Mouse (Mus musculus) limb, embryonic 15.5 days (tissue): ENCODE measurements around the gene Ndufa13. TPM values are rescaled to one million over a fixed set of nuclear protein-coding genes. Genes with fewer than 3 reads are reported as not detected.

Source experiments
- ATAC-seq: fragments of 200-750 bp; cut with Nextera tagmentation; 2 replicates; pipeline ENCODE4 v1.8.0; 2017; ENCODE audit warnings: low read depth, moderate TSS enrichment; ENCODE audit not compliant: insufficient number of reproducible peaks, low FRiP score, low TSS enrichment
- H3K27ac ChIP-seq: fragments of 300-500 bp; sonication (generic); 2 replicates; pipeline ENCODE4 v1.5.1; 2015; ENCODE audit warnings: moderate library complexity, mild to moderate bottlenecking, inconsistent platforms
- H3K27me3 ChIP-seq: fragments of 300-500 bp; sonication (generic); 2 replicates; pipeline ENCODE4 v1.6.1; 2015; ENCODE audit warnings: inconsistent platforms
- H3K36me3 ChIP-seq: fragments of 300-500 bp; sonication (generic); 2 replicates; pipeline ENCODE4 v1.6.1; 2015; ENCODE audit warnings: inconsistent platforms
- H3K4me1 ChIP-seq: fragments of 300-500 bp; sonication (generic); 2 replicates; pipeline ENCODE4 v1.6.1; 2015; ENCODE audit warnings: inconsistent platforms
- H3K4me2 ChIP-seq: fragments of 300-500 bp; sonication (generic); 2 replicates; pipeline ENCODE4 v1.6.1; 2015; ENCODE audit warnings: mild to moderate bottlenecking, inconsistent platforms
- H3K4me3 ChIP-seq: fragments of 300-500 bp; sonication (generic); 2 replicates; pipeline ENCODE4 v1.5.1; 2015; ENCODE audit warnings: mild to moderate bottlenecking, inconsistent platforms
- H3K9ac ChIP-seq: fragments of 300-500 bp; sonication (generic); 2 replicates; pipeline ENCODE4 v1.6.1; 2015; ENCODE audit warnings: inconsistent platforms
- H3K9me3 ChIP-seq: fragments of 300-500 bp; sonication (generic); 2 replicates; pipeline ENCODE4 v1.6.1; 2016; ENCODE audit warnings: inconsistent platforms
- WGBS: fragments of 180-500 bp; shearing (Covaris S2); methylation state at CpG from one replicate; pipeline ENCODE4 v1.1.7; 2015; 5-methylcytosine and 5-hydroxymethylcytosine counted together
- polyA plus RNA-seq: library from polyadenylated mRNA; unstranded; fragments of >200 nt; fragmentation: Nextera tagmentation; extraction: Ambion mirVana; gene quantifications from 2 replicates; pipeline ENCODE4 v1.2.1, GENCODE M21; 2015

Gene Ndufa13
- polyA plus RNA-seq, 1 experiment from 2014 or later = 168 TPM

GRCm38 (mm10) chr8:69876097-69876496, 26.3 kb downstream of the Ndufa13 start:
- H3K27me3 ChIP-seq = peaks cover 45% of the 10 kb centered on the region
- ATAC-seq = no peak
- WGBS = 37% methylated on average over 10 of the region's 10 CpGs
- no peak overlapping the region for H3K9ac ChIP-seq
- no peak overlapping the region for H3K4me2 ChIP-seq
- H3K36me3 ChIP-seq = no peaks in the 10 kb centered on the region
- no peak overlapping the region for H3K4me3 ChIP-seq
- H3K4me1 ChIP-seq = peaks cover 21% of the 10 kb centered on the region
- H3K27ac ChIP-seq = no peak overlapping the region
- H3K9me3 ChIP-seq = no peaks in the 10 kb centered on the region

DNA sequence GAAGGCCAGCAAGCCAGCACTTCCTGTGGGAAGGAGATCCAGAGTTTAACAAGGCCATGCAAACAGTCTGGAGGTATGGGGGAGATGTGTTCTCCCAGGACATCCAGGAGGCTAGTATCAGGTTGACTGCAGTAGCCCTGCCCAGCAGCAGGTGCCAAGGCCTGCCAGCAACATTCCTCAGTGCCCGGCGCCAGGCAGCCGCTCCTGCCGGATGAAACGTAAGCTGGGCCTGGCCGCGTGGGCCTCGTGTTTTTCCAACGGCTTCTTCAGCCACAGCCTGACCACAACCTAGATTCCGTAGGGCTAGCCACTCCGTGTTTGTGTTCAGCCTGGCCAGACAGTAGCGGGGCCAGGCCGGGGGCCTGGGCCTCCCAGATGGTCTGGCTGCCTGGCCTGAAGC, 27.7 kb downstream of the Ndufa13 start:
- no peaks in the 10 kb centered on the region for H3K9me3 ChIP-seq
- peaks cover 16% of the 10 kb centered on the region; the same call in 1 of the 2 replicates for H3K4me1 ChIP-seq
- WGBS = 76% methylated on average over 13 of the region's 13 CpGs
- H3K27ac ChIP-seq = no peak overlapping the region
- H3K4me3 ChIP-seq = no peak overlapping the region
- H3K4me2 ChIP-seq = no peak overlapping the region
- no peak for ATAC-seq
- H3K36me3 ChIP-seq = no peaks in the 10 kb centered on the region
- H3K9ac ChIP-seq = no peak overlapping the region
- peaks cover 31% of the 10 kb centered on the region for H3K27me3 ChIP-seq

DNA sequence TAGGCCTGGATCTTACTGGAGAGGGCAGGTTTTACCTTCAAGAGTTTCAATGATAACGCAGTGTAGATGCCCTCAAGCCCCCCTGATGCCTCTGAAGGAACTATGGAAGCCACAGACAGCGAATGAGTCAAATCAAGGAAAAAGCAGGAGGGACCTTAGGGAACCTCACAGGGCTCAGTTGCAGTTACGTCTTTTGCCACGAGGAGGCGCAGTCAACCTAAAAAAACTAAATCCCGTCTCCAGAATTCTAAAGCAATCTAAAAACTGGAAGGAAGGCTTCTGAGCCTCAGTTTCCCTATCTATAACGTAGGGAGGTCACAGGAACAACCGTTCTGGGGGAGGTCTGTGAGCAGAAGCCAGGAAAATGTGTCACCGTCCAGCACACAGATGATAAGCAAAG, 28.2 kb downstream of the Ndufa13 start:
- no peaks in the 10 kb centered on the region for H3K36me3 ChIP-seq
- WGBS = 10% methylated on average over 9 of the region's 9 CpGs
- no peaks in the 10 kb centered on the region for H3K9me3 ChIP-seq
- H3K4me3 ChIP-seq = no peak overlapping the region
- no peak overlapping the region for H3K9ac ChIP-seq
- H3K27ac ChIP-seq = no peak overlapping the region
- H3K4me2 ChIP-seq = no peak overlapping the region
- no peak for ATAC-seq
- H3K4me1 ChIP-seq = peaks cover 16% of the 10 kb centered on the region; the same call in 1 of the 2 replicates
- peaks cover 26% of the 10 kb centered on the region for H3K27me3 ChIP-seq

DNA sequence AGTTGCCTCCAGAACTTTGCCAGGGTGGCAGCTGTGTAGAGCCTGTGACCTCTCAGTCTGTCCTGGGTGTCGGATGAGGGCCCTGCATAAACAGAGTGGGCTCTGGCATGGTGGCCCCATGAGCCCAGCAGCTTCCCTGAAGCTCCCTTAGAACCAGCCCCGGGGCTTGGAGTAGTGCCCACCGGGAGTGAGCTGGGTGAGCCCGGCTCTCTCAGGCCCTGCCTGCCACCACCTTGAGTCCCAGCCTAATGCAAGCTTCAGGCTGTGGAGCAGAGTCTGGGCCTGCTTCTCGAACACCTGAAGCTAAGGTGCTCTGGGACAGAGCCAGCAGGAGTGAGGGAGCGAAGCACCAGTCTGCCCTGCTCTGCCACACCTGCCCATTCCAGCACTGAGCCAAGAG, 31.5 kb downstream of the Ndufa13 start:
- Histone ChIP-seq H3K4me2 (no peak overlapping the region), H3K36me3 (no peaks in the 10 kb centered on the region), H3K27me3 (no peaks in the 10 kb centered on the region), H3K9ac (no peak overlapping the region), H3K9me3 (no peaks in the 10 kb centered on the region), H3K4me3 (no peak overlapping the region), H3K4me1 (peaks cover 4% of the 10 kb centered on the region; the same call in 1 of the 2 replicates), H3K27ac (no peak overlapping the region)
- no peak for ATAC-seq
- 84% methylated on average over 6 of the region's 6 CpGs for WGBS

DNA sequence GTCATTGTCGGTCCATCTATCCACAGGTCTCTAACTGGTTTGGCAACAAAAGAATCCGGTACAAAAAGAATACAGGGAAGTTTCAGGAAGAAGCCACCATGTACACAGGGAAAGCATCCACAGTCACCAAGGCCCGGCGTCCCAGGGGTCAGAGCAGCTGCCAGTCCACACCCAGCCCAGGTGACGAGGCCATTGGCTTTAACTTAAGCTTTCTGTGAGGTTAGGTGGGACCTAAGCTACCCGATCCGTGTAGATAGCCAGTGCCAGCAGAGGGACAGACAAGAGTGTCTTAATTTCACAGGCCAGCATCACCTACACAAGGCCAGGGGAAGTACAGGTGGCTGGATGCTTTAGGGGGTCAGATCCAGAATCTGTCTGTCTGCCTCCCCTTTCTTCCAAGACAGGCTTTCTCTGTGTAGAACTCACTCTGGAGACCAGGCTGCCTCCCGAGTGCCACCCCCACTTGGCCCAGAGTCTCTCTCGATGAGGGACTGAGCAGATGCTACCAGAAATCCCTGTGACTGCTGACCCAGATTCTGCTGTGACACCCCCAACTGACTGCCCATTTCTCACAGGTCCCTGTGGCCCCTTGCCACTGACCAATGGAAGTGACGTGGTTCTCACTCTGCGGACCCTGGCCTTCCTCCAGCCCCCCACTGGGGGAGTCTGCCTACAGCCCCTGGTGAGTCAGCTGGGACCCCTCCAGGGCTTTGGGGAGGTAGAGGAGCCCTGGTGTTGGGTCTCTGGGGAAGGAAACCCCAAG, 32.2 kb downstream of the Ndufa13 start:
- H3K27me3 ChIP-seq = no peaks in the 10 kb centered on the region
- H3K9ac ChIP-seq = no peak overlapping the region
- no peak overlapping the region for H3K4me2 ChIP-seq
- H3K36me3 ChIP-seq = no peaks in the 10 kb centered on the region
- H3K9me3 ChIP-seq = no peaks in the 10 kb centered on the region
- ATAC-seq = no peak
- H3K4me1 ChIP-seq = peaks cover 4% of the 10 kb centered on the region; the same call in 1 of the 2 replicates
- H3K27ac ChIP-seq = no peak overlapping the region
- no peak overlapping the region for H3K4me3 ChIP-seq
- 80% methylated on average over 11 of the region's 11 CpGs for WGBS

- no peak overlapping the region for H3K9ac ChIP-seq
- no peaks in the 10 kb centered on the region for H3K27me3 ChIP-seq
- H3K4me1 ChIP-seq = no peaks in the 10 kb centered on the region
- WGBS = 64% methylated on average over 5 of the region's 5 CpGs
- H3K27ac ChIP-seq = no peak overlapping the region
- H3K9me3 ChIP-seq = no peaks in the 10 kb centered on the region
- H3K36me3 ChIP-seq = no peaks in the 10 kb centered on the region
- no peak for ATAC-seq
- no peak overlapping the region for H3K4me3 ChIP-seq
- no peak overlapping the region for H3K4me2 ChIP-seq
Measured at GRCm38 (mm10) chr8:69867696-69868326, 34.5 kb downstream of the Ndufa13 start.

DNA sequence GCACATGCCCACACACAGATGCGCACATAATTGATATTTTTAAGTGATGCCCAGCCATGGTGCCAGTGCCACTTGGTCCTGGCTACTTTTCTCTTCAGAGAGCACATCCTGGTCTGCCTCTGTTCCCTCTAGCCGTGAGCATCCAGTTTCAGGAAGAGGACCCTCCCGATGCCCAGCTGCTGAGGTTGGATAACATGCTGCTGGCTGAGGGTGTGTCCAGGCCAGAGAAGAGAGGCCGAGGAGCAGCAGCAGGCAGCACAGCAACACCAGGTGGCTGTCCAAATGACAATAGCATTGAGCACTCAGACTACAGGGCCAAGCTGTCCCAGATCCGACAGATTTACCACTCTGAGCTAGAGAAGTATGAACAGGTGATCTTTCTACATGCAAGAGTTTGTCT, 38.2 kb downstream of the Ndufa13 start:
- Histone ChIP-seq H3K9ac (no peak overlapping the region), H3K36me3 (no peaks in the 10 kb centered on the region), H3K27me3 (no peaks in the 10 kb centered on the region), H3K27ac (no peak overlapping the region), H3K4me1 (no peaks in the 10 kb centered on the region), H3K4me2 (no peak overlapping the region), H3K9me3 (no peaks in the 10 kb centered on the region), H3K4me3 (no peak overlapping the region)
- 72% methylated on average over 5 of the region's 5 CpGs for WGBS
- no peak for ATAC-seq

DNA sequence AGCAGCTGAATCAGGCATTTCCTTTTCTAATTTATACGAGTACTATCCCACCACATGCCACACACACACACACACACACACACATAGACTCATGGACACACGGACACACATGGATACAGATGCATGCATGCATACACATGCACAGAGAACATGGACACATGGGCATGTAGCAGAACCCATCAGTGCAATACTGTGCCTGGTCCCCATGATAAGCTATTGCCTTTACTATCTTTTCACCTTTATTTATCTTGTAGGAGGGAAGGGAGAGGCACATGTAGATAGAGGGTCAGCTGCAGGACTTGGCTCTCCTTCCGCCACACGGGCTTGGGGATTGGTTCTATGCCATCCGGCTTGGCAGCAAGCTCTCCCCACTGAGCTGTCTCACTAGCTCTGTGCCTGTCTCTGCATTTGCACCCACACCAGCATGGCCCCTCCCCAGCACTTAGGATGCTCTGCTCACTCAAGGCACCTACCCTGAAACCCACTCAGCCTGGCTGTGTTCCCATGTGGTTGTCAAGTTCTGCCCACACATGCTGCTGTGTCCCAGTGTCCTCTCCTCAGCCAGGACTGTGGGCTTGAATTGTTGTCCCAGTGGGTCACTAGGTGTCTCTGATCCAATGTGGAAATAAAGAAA, 38.9 kb downstream of the Ndufa13 start:
- Histone ChIP-seq H3K4me3 (no peak overlapping the region), H3K4me2 (no peak overlapping the region), H3K36me3 (no peaks in the 10 kb centered on the region), H3K4me1 (no peaks in the 10 kb centered on the region), H3K27me3 (no peaks in the 10 kb centered on the region), H3K9ac (no peak overlapping the region), H3K27ac (no peak overlapping the region), H3K9me3 (no peaks in the 10 kb centered on the region)
- no peak for ATAC-seq
- WGBS = 83% methylated on average over 5 of the region's 5 CpGs

GRCm38 (mm10) chr8:69861251-69861650, 41.1 kb downstream of the Ndufa13 start:
- no peak overlapping the region for H3K4me2 ChIP-seq
- 67% methylated on average over 2 of the region's 2 CpGs for WGBS
- no peak for ATAC-seq

GRCm38 (mm10) chr8:69860807-69861206, 41.6 kb downstream of the Ndufa13 start:
- no peak overlapping the region for H3K4me3 ChIP-seq
- no peaks in the 10 kb centered on the region for H3K4me1 ChIP-seq
- no peak overlapping the region for H3K9ac ChIP-seq
- H3K27ac ChIP-seq = no peak overlapping the region
- H3K27me3 ChIP-seq = no peaks in the 10 kb centered on the region
- H3K4me2 ChIP-seq = no peak overlapping the region
- H3K36me3 ChIP-seq = no peaks in the 10 kb centered on the region
- no peaks in the 10 kb centered on the region for H3K9me3 ChIP-seq
- 56% methylated on average over 4 of the region's 4 CpGs for WGBS
- ATAC-seq = no peak

More at GRCm38 (mm10) chr8:69861251-69861650, 41.1 kb downstream of the Ndufa13 start:
- Histone ChIP-seq H3K4me3 (no peak overlapping the region), H3K4me1 (no peaks in the 10 kb centered on the region), H3K27ac (no peak overlapping the region), H3K36me3 (no peaks in the 10 kb centered on the region), H3K9ac (no peak overlapping the region), H3K9me3 (no peaks in the 10 kb centered on the region), H3K27me3 (no peaks in the 10 kb centered on the region)

GRCm38 (mm10) chr8:69853869-69854268, 48.5 kb downstream of the Ndufa13 start:
- no peak overlapping the region for H3K9ac ChIP-seq
- H3K4me2 ChIP-seq = no peak overlapping the region
- H3K27ac ChIP-seq = no peak overlapping the region
- 92% methylated on average over 10 of the region's 10 CpGs for WGBS
- no peaks in the 10 kb centered on the region for H3K36me3 ChIP-seq
- no peak overlapping the region for H3K4me3 ChIP-seq
- H3K27me3 ChIP-seq = no peaks in the 10 kb centered on the region
- H3K4me1 ChIP-seq = no peaks in the 10 kb centered on the region
- no peaks in the 10 kb centered on the region for H3K9me3 ChIP-seq
- ATAC-seq = no peak

- no peaks in the 10 kb centered on the region for H3K27me3 ChIP-seq
Measured at GRCm38 (mm10) chr8:69850926-69851506, 51.3 kb downstream of the Ndufa13 start.

More at GRCm38 (mm10) chr8:69850926-69851506, 51.3 kb downstream of the Ndufa13 start:
- H3K27ac ChIP-seq = no peak overlapping the region
- no peak overlapping the region for H3K9ac ChIP-seq
- H3K4me1 ChIP-seq = no peaks in the 10 kb centered on the region
- no peak overlapping the region for H3K4me3 ChIP-seq
- H3K9me3 ChIP-seq = no peaks in the 10 kb centered on the region
- WGBS = 74% methylated on average over 7 of the region's 7 CpGs
- H3K4me2 ChIP-seq = no peak overlapping the region
- no peak for ATAC-seq
- H3K36me3 ChIP-seq = no peaks in the 10 kb centered on the region
